8 mouse cellular contexts compared by ENCODE assay signal in genomic region chrX:107402481-107402880, GRCm38 (mm10). TPM values are rescaled to one million over a fixed set of nuclear protein-coding genes. Genes with fewer than 3 reads are reported as not detected.
A peak's percentile ranks its signal among the peaks of the same experiment; 100 is the strongest.
DNase-seq lines count a peak whose midpoint lies in the region; ATAC-seq and TF ChIP-seq lines count a peak whose summit lies in the region.

No protein-coding gene starts in this region.

- peak overlapping the region; percentile 51 for H3K4me3 ChIP-seq in left cerebral cortex, adult 2 months
- peak overlapping the region; percentile 55 for H3K4me3 ChIP-seq in liver, embryonic 12.5 days
- H3K4me3 ChIP-seq in olfactory bulb, adult 2 months (ENCODE audit: insufficient read depth, low read depth, low read length), result peak overlapping the region; percentile 59

- no peaks in the 10 kb centered on the region for H3K9me3 ChIP-seq in liver, embryonic 12.5 days (replicated peaks)

- ATAC-seq in liver, embryonic 12.5 days, result no peak

- TF ChIP-seq CTCF in left cerebral cortex, adult 2 months (IDR thresholded peaks at IDR 0.05), result no peak
- TF ChIP-seq CTCF in olfactory bulb, adult 2 months (IDR thresholded peaks at IDR 0.05; ENCODE audit: insufficient read depth, low read depth, low read length), result no peak

- H3K4me2 ChIP-seq in liver, embryonic 12.5 days, result peak overlapping the region; percentile 67

- intact Hi-C loops in left cerebral cortex, adult 2 months (cut with DNase I), result no loop called here
- intact Hi-C loops in heart, postnatal 14 days (cut with DNase I), result no loop called here

- no peak for TF ChIP-seq POLR2A in olfactory bulb, adult 2 months (IDR thresholded peaks at IDR 0.05; ENCODE audit: insufficient read depth, low read depth, low read length)

- WGBS in liver, embryonic 12.5 days (ENCODE audit: insufficient replicate concordance), result 10% methylated on average over 18 of the region's 18 CpGs
- WGBS in olfactory bulb, adult 2 months, result 28% methylated on average over 18 of the region's 18 CpGs

- DNase-seq in left cerebral cortex, adult 2 months (ENCODE audit: extremely low spot score in 1 of 2, low spot score in 2 of 2), result no peak
- no peak for DNase-seq in left cerebral cortex, adult 18-20 months (ENCODE audit: low spot score in 2 of 2)
- DNase-seq in c-Kit-positive CD71-positive TER-119-positive erythroid progenitor cells, embryonic 14.5 days (ENCODE audit: low spot score), result peak; percentile 11
- DNase-seq in heart, postnatal 14 days, result peak; percentile 5 to 13
- DNase-seq in left cerebral cortex, adult 8-10 months (ENCODE audit: low spot score in 2 of 2), result no peak
- no peak for DNase-seq in gastrocnemius, adult 18-20 months (ENCODE audit: low spot score)

- peak overlapping the region; percentile 41 for H3K9ac ChIP-seq in liver, embryonic 12.5 days

- H3K27me3 ChIP-seq in liver, embryonic 12.5 days (replicated peaks), result no peaks in the 10 kb centered on the region; the same call in 1 of the 2 replicates

- H3K4me1 ChIP-seq in liver, embryonic 12.5 days, result no peaks in the 10 kb centered on the region
- H3K4me1 ChIP-seq in olfactory bulb, adult 2 months (ENCODE audit: control insufficient read depth, insufficient read depth, low read length), result peaks cover 4% of the 10 kb centered on the region; the same call in 1 of the 2 replicates

- no peaks in the 10 kb centered on the region for H3K36me3 ChIP-seq in liver, embryonic 12.5 days

- H3K27ac ChIP-seq in left cerebral cortex, adult 2 months, result no peak overlapping the region
- H3K27ac ChIP-seq in liver, embryonic 12.5 days, result no peak overlapping the region; the same call in 1 of the 2 replicates
- H3K27ac ChIP-seq in olfactory bulb, adult 2 months (ENCODE audit: insufficient read depth, low read depth, low read length), result no peak overlapping the region

RNA-seq across cellular contexts. Expression of gene Itm2a, which starts 0.7 kb away (rescaled TPM):
- total RNA-seq in left cerebral cortex, adult 2 months (2021), result 10 to 100 TPM; 36.6 to 41.5 TPM
- 10 to 100 TPM; 33.3 to 34.4 TPM for total RNA-seq in left cerebral cortex, adult 18-20 months (2021)
- total RNA-seq in heart, postnatal 14 days (2021), result 10 to 100 TPM; 45.9 to 56.2 TPM
- polyA plus RNA-seq in liver, embryonic 12.5 days (2016; fragmentation: Nextera tagmentation; extraction: Ambion mirVana), result 302 and 316 TPM in 2 replicates
- polyA plus RNA-seq in olfactory bulb, adult 2 months (2012; ENCODE audit: insufficient read depth, insufficient read length, low replicate concordance, missing spikeins), result not detected in 2 replicates
- total RNA-seq in left cerebral cortex, adult 8-10 months (2022), result 10 to 100 TPM; 35.7 to 58.0 (median 49.8) TPM
- total RNA-seq in gastrocnemius, adult 18-20 months (2021), result 100 to 1,000 TPM in 1 of 2 experiments, 10 to 100 TPM in 1; 52.4 to 105 TPM

Comparison
In these comparisons a context has a peak if more than half of its experiments do, and no peak if none do; other contexts are left out.
1. DNase-seq: peak in c-Kit-positive CD71-positive TER-119-positive erythroid progenitor cells, embryonic 14.5 days (single experiment) and heart, postnatal 14 days (2 of 2); none in left cerebral cortex, adult 2 months (0 of 2), left cerebral cortex, adult 18-20 months (0 of 2), left cerebral cortex, adult 8-10 months (0 of 2) and gastrocnemius, adult 18-20 months (single experiment).
2. Peak in every context shown above with its lines, with median percentiles within 50 percentile points of each other: H3K4me3 ChIP-seq.